Mouse (Mus musculus): Measurements from ENCODE around the gene Slc25a19.

Gene Slc25a19

GRCm38 (mm10) chr11:115641664-115642036 lies 13.6 kb upstream of the Slc25a19 start:
- in situ Hi-C loops (cut with MboI, MseI) = loop anchor here (25.0 kb wide), 1 partner anchor 1696 kb away; no protein-coding TSS in a partner anchor

- in situ Hi-C loops (cut with MboI, MseI) = loop anchor here (25.0 kb wide), 1 partner anchor 1696 kb away; no protein-coding TSS in a partner anchor
These were observed 13.0 kb upstream of the Slc25a19 start for GRCm38 (mm10) chr11:115640978-115641663.

GRCm38 (mm10) chr11:115640311-115640828 lies 12.3 kb upstream of the Slc25a19 start:
- in situ Hi-C loops (cut with MboI, MseI) = loop anchor here (25.0 kb wide), 1 partner anchor 1697 kb away; no protein-coding TSS in a partner anchor

GRCm38 (mm10) chr11:115639540-115639939 lies 11.4 kb upstream of the Slc25a19 start:
- in situ Hi-C loops (cut with MboI, MseI) = loop anchor here (10.0 to 25.0 kb wide), 2 partner anchors 475 to 1698 kb away; partner anchors contain the start of gene Slc9a3r1

GRCm38 (mm10) chr11:115638498-115639409 lies 10.7 kb upstream of the Slc25a19 start:
- in situ Hi-C loops (cut with MboI, MseI) = loop anchor here (10.0 to 25.0 kb wide), 2 partner anchors 474 to 1699 kb away; partner anchors contain the start of gene Slc9a3r1

- in situ Hi-C loops (cut with MboI, MseI) = loop anchor here (10.0 to 25.0 kb wide), 2 partner anchors 472 to 1700 kb away; partner anchors contain the start of gene Slc9a3r1
These were observed 8.9 kb upstream of the Slc25a19 start for GRCm38 (mm10) chr11:115636960-115637359.

- in situ Hi-C loops (cut with MboI, MseI) = loop anchor here (10.0 to 25.0 kb wide), 2 partner anchors 471 to 1702 kb away; partner anchors contain the start of gene Slc9a3r1
These were observed 7.4 kb upstream of the Slc25a19 start for GRCm38 (mm10) chr11:115635484-115635883.

- in situ Hi-C loops (cut with MboI, MseI) = loop anchor here (10.0 to 25.0 kb wide), 2 partner anchors 470 to 1702 kb away; partner anchors contain the start of gene Slc9a3r1
These were observed 6.9 kb upstream of the Slc25a19 start for GRCm38 (mm10) chr11:115635041-115635440.

- in situ Hi-C loops (cut with MboI, MseI) = loop anchor here (10.0 to 25.0 kb wide), 2 partner anchors 469 to 1703 kb away; partner anchors contain the start of gene Slc9a3r1
These were observed 6.0 kb upstream of the Slc25a19 start for GRCm38 (mm10) chr11:115634109-115634508.

- in situ Hi-C loops (cut with MboI, MseI) = loop anchor here (10.0 to 25.0 kb wide), 2 partner anchors 468 to 1704 kb away; partner anchors contain the start of gene Slc9a3r1
These were observed 4.8 kb upstream of the Slc25a19 start for GRCm38 (mm10) chr11:115632862-115633261.

- in situ Hi-C loops (cut with MboI, MseI) = loop anchor here (10.0 to 25.0 kb wide), 2 partner anchors 467 to 1705 kb away; partner anchors contain the start of gene Slc9a3r1
These were observed 4.2 kb upstream of the Slc25a19 start for GRCm38 (mm10) chr11:115632247-115632646.

GRCm38 (mm10) chr11:115631505-115631890 lies 3.4 kb upstream of the Slc25a19 start:
- in situ Hi-C loops (cut with MboI, MseI) = loop anchor here (10.0 to 25.0 kb wide), 2 partner anchors 467 to 1706 kb away; partner anchors contain the start of gene Slc9a3r1

GRCm38 (mm10) chr11:115630532-115631504 lies 2.7 kb upstream of the Slc25a19 start:
- in situ Hi-C loops (cut with MboI, MseI) = loop anchor here (10.0 to 25.0 kb wide), 2 partner anchors 466 to 1706 kb away; partner anchors contain the start of gene Slc9a3r1

- in situ Hi-C loops (cut with MboI, MseI) = loop anchor here (10.0 to 25.0 kb wide), 2 partner anchors 465 to 1707 kb away; partner anchors contain the start of gene Slc9a3r1
These were observed 1.8 kb upstream of the Slc25a19 start for GRCm38 (mm10) chr11:115629734-115630531.

GRCm38 (mm10) chr11:115628465-115629101 lies 488 bp upstream of the Slc25a19 start:
- in situ Hi-C loops (cut with MboI, MseI) = loop anchor here (25.0 kb wide), 1 partner anchor 1709 kb away; no protein-coding TSS in a partner anchor

GRCm38 (mm10) chr11:115626824-115627616 lies 1.1 kb downstream of the Slc25a19 start:
- in situ Hi-C loops (cut with MboI, MseI) = loop anchor here (25.0 kb wide), 1 partner anchor 1710 kb away; no protein-coding TSS in a partner anchor

- in situ Hi-C loops (cut with MboI, MseI) = loop anchor here (25.0 kb wide), 1 partner anchor 1711 kb away; no protein-coding TSS in a partner anchor
These were observed 2.2 kb downstream of the Slc25a19 start for GRCm38 (mm10) chr11:115625877-115626276.
